Mouse (Mus musculus) liver, adult 2 months (tissue): ENCODE data around the gene Ddx4. TPM values are rescaled to one million over a fixed set of nuclear protein-coding genes. Genes with fewer than 3 reads are reported as not detected.

Source experiments
- DNase-seq: peaks from one replicate; pipeline ENCODE4 v3.0.0-alpha.2; 2011; ENCODE audit warnings: low read depth, low spot score; ENCODE audit errors: extremely low read depth
- H3K27ac ChIP-seq: fragments of 200-500 bp; replicated peaks from 2 replicates; pipeline ENCODE4 v1.5.1; 2012; ENCODE audit warnings: low read depth, mild to moderate bottlenecking, control low read depth, inconsistent platforms, low read length; ENCODE audit not compliant: insufficient read depth
- H3K27me3 ChIP-seq: fragments of 200-500 bp; 2 replicates; pipeline ENCODE4 v1.6.1; 2012; ENCODE audit warnings: mild to moderate bottlenecking, moderate library complexity, low read length, inconsistent platforms; ENCODE audit not compliant: control insufficient read depth, insufficient read depth
- H3K36me3 ChIP-seq: fragments of 200-500 bp; 2 replicates; pipeline ENCODE4 v1.6.1; 2012; ENCODE audit warnings: low read length, inconsistent platforms; ENCODE audit not compliant: control insufficient read depth, insufficient read depth
- H3K4me1 ChIP-seq: fragments of 200-500 bp; 2 replicates; pipeline ENCODE4 v1.6.1; 2011; ENCODE audit warnings: low read length; ENCODE audit not compliant: control insufficient read depth, insufficient read depth
- H3K4me3 ChIP-seq: fragments of 200-500 bp; 2 replicates; pipeline ENCODE4 v1.5.1; 2011; ENCODE audit warnings: low read depth, mild to moderate bottlenecking, control low read depth, low read length, moderate library complexity; ENCODE audit not compliant: insufficient read depth
- H3K79me2 ChIP-seq: fragments of 200-500 bp; 2 replicates; pipeline ENCODE4 v1.6.1; 2012; ENCODE audit warnings: inconsistent platforms, mild to moderate bottlenecking, low read length, moderate library complexity; ENCODE audit not compliant: control insufficient read depth, insufficient read depth
- H3K9ac ChIP-seq: fragments of 200-500 bp; 2 replicates; pipeline ENCODE4 v1.6.1; 2012; ENCODE audit warnings: low read depth, mild to moderate bottlenecking, control low read depth, inconsistent platforms, low read length
- CTCF ChIP-seq: fragments of 200-500 bp; IDR thresholded peaks from 2 replicates; pipeline ENCODE4 v1.5.1; 2011; ENCODE audit warnings: low read depth, low read length, control low read depth
- POLR2A ChIP-seq: fragments of 200-500 bp; IDR thresholded peaks from 2 replicates; pipeline ENCODE4 v1.6.1; 2011; ENCODE audit warnings: low read length, control low read depth; ENCODE audit not compliant: insufficient read depth; ENCODE audit errors: extremely low read depth
- WGBS: fragments of 180-500 bp; shearing (Covaris S2); methylation state at CpG from one replicate; pipeline ENCODE4 v1.1.7; 2018; 5-methylcytosine and 5-hydroxymethylcytosine counted together
- polyA plus RNA-seq: library from polyadenylated mRNA; depleted of rRNA; stranded (reverse); fragments of >200 nt; gene quantifications from 2 replicates; pipeline ENCODE4 v1.2.3, GENCODE M21; 2012; rRNA removed
- total RNA-seq: library from RNA; depleted of rRNA; stranded (reverse); fragments of >200 nt; gene quantifications from 2 replicates; pipeline ENCODE4 v1.2.3, GENCODE M21; 2014; rRNA removed

The Ddx4 gene
- total and polyA plus RNA-seq, 2 experiments = not detected

DNA sequence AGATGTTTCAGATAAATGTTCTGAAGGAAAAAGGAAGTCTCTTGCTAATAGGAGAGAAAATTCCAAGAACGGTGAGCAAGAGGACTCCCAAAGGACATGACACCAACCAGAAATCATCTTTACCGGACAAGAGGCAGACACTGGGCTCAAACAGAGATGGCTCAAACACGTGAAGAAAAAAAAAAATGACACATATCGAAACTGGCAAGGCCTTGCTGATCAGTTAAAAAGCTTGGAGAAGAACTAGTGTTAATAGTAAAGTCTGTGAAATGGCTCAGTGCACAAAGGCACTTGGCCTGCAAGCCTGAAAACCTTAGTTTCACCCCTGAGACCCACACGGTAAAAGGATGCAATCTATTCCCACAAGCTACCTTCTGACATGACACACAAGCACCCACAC is 81.5 kb downstream of the Ddx4 start:
- no peak overlapping the region for H3K27ac ChIP-seq
- DNase-seq = no peak
- TF ChIP-seq CTCF = no peak
- TF ChIP-seq POLR2A = no peak
- H3K4me3 ChIP-seq = no peak overlapping the region
- no peaks in the 10 kb centered on the region for H3K36me3 ChIP-seq
- H3K9ac ChIP-seq = no peak overlapping the region
- H3K27me3 ChIP-seq = no peaks in the 10 kb centered on the region
- no peaks in the 10 kb centered on the region for H3K4me1 ChIP-seq
- H3K79me2 ChIP-seq = no peaks in the 10 kb centered on the region
- 83% methylated on average over 5 of the region's 5 CpGs for WGBS

DNA sequence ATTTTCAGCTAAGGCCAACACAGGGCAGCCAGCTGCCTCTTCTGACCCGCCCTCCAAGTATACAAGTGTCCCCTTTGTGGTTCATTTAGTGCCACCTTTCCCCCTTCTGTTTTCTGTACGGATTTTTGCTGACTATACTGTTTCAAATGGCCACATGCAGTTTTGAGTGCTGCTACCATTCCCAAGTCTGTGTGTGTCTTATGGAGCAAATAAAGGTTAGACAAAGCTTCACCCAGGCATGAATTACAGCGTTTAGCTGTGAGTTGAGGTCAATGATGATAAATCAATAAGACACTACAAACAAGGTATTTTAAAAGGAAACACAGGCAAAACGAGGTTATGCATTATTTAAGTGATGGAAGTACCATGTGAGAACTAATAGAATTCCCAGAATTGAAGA is 82.7 kb downstream of the Ddx4 start:
- H3K9ac ChIP-seq = no peak overlapping the region
- WGBS = 55% methylated on average over 4 of the region's 4 CpGs
- no peak overlapping the region for H3K4me3 ChIP-seq
- no peaks in the 10 kb centered on the region for H3K4me1 ChIP-seq
- TF ChIP-seq CTCF = no peak
- no peak for TF ChIP-seq POLR2A
- H3K36me3 ChIP-seq = no peaks in the 10 kb centered on the region
- no peak overlapping the region for H3K27ac ChIP-seq
- no peaks in the 10 kb centered on the region for H3K27me3 ChIP-seq
- no peaks in the 10 kb centered on the region for H3K79me2 ChIP-seq
- DNase-seq = no peak

DNA sequence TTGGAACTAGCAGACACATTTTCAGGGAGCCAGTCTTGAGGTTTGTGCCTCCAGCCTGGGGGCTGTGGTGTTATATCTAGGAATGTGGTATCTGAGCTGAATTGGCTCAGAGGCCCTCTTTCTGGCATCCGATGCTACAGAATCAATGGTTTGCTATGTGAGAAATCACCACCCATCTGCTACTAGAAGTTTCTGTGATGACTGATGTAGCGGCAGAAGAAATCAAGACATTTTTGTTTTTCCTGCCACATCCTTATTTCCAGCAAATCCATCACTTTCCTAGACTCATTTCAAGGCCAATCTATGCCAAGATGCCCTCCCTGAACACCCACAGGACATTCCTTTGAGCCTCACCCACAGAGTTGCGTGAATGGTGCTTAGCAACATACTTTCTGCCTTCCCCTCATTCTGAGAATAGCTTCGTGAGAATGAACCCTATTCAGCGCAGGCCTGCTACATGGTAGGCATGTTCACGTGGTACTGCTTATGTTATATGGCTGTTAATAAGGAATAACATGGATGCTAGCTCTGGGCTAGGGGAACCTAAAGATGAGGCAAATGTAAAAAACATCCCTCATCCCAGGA is 91.6 kb downstream of the Ddx4 start:
- TF ChIP-seq CTCF (no peak), POLR2A (no peak)

DNA sequence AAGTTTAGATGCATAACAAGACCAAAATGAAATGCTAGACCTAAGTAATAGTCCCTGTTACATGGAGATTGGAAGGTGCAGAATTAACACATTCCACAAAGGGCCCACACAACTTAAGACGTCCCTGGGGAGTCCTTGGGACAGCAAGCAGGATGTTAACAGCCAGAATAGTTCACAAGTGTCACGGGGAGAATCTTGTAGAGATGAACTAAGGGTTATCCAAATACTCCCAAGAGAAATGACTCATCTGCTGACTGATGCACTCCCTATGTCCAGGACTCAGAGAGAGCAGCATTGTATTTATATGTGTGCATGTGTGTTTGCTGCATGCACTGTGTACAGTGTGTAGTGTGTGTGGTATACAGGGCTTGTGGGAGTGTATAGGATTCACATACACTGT is 95.8 kb downstream of the Ddx4 start:
- Histone ChIP-seq H3K79me2 (no peaks in the 10 kb centered on the region), H3K36me3 (no peaks in the 10 kb centered on the region), H3K4me3 (no peak overlapping the region), H3K27ac (no peak overlapping the region), H3K9ac (no peak overlapping the region), H3K27me3 (no peaks in the 10 kb centered on the region), H3K4me1 (no peaks in the 10 kb centered on the region)
- DNase-seq = no peak
- 62% methylated on average over 2 of the region's 2 CpGs for WGBS
- TF ChIP-seq POLR2A (no peak), CTCF (no peak)

More for the DNA sequence above, 91.6 kb downstream of the Ddx4 start:
- DNase-seq = no peak
- Histone ChIP-seq H3K4me3 (no peak overlapping the region), H3K27ac (no peak overlapping the region), H3K9ac (no peak overlapping the region), H3K4me1 (no peaks in the 10 kb centered on the region), H3K36me3 (no peaks in the 10 kb centered on the region), H3K79me2 (no peaks in the 10 kb centered on the region), H3K27me3 (no peaks in the 10 kb centered on the region)
- 90% methylated on average over 6 of the region's 6 CpGs for WGBS

DNA sequence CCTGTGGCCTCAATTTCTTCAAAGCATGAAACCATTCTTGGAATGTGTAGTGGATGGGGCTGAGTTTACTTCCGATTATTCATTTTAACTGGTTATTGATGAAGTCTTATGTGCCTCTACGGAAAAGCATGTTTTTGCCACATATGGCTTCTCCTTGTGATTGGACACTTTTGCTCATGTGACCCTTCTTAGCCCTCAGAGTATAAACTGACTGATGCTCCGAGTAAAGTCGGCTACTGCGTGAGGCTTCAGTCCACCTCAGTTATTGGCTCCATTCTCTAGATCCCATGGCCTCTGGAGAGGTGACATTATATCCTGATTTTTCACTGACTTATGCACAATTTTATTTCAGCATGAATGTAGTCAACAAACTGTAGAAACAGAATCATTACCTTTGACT is 99.0 kb downstream of the Ddx4 start:
- Histone ChIP-seq H3K9ac (no peak overlapping the region), H3K79me2 (no peaks in the 10 kb centered on the region), H3K36me3 (no peaks in the 10 kb centered on the region), H3K27ac (no peak overlapping the region), H3K4me1 (no peaks in the 10 kb centered on the region), H3K27me3 (no peaks in the 10 kb centered on the region), H3K4me3 (no peak overlapping the region)
- WGBS = 89% methylated on average over 5 of the region's 5 CpGs
- no peak for DNase-seq
- no peak for TF ChIP-seq POLR2A
- no peak for TF ChIP-seq CTCF

GRCm38 (mm10) chr13:112551641-112552548 is 100.4 kb downstream of the Ddx4 start:
- Histone ChIP-seq H3K4me1 (no peaks in the 10 kb centered on the region), H3K9ac (no peak overlapping the region), H3K27ac (no peak overlapping the region), H3K36me3 (no peaks in the 10 kb centered on the region), H3K27me3 (no peaks in the 10 kb centered on the region), H3K4me3 (no peak overlapping the region), H3K79me2 (no peaks in the 10 kb centered on the region)
- TF ChIP-seq POLR2A (no peak), CTCF (no peak)
- DNase-seq = no peak
- 79% methylated on average over 7 of the region's 7 CpGs for WGBS

Other genes starting within 250 kb of the Ddx4 start
- 70.2 and 82.8 TPM in 2 replicates for gene Il6st, start 188.4 kb downstream of the Ddx4 start, total RNA-seq
- 16.0 and 18.9 TPM in 2 replicates for gene Il6st, start 188.4 kb downstream of the Ddx4 start, polyA plus RNA-seq
- gene Il31ra, start 58.1 kb downstream of the Ddx4 start, total RNA-seq = not detected in 2 replicates
- gene Il31ra, start 58.1 kb downstream of the Ddx4 start, polyA plus RNA-seq = not detected in 2 replicates
- 8.6 and 8.9 TPM in 2 replicates for gene Slc38a9, start 8.3 kb upstream of the Ddx4 start, total RNA-seq
- 2.0 and 4.9 TPM in 2 replicates for gene Slc38a9, start 8.3 kb upstream of the Ddx4 start, polyA plus RNA-seq
- 18.6 and 24.3 TPM in 2 replicates for gene Plpp1, start 148.3 kb upstream of the Ddx4 start, total RNA-seq
- 13.4 and 15.0 TPM in 2 replicates for gene Plpp1, start 148.3 kb upstream of the Ddx4 start, polyA plus RNA-seq